Mouse (Mus musculus) heart, postnatal 10 days (tissue): ENCODE data around the gene Mamld1. TPM values are rescaled to one million over a fixed set of nuclear protein-coding genes. Genes with fewer than 3 reads are reported as not detected.
"Not testable (repeated sequence)": the region's sequence is repeated elsewhere in the genome, so short reads cannot be mapped to it uniquely, and the experiment has no call there.

Source experiments
- DNase-seq, 2 experiments: peaks; one replicate each; pipeline ENCODE4 v3.0.0; 2021
- intact Hi-C: fragments of 180-260 bp; cut with DNase I; formaldehyde crosslinking; loops from one replicate; pipeline ENCODE4 v1.15.1; 2025
- total RNA-seq, 2 experiments: library from RNA; stranded (reverse); gene quantifications; 2 replicates each; pipeline ENCODE4 v1.2.3; 2021

Mamld1 gene
- 10 to 100 TPM; 10.7 to 12.8 TPM for total RNA-seq

DNA sequence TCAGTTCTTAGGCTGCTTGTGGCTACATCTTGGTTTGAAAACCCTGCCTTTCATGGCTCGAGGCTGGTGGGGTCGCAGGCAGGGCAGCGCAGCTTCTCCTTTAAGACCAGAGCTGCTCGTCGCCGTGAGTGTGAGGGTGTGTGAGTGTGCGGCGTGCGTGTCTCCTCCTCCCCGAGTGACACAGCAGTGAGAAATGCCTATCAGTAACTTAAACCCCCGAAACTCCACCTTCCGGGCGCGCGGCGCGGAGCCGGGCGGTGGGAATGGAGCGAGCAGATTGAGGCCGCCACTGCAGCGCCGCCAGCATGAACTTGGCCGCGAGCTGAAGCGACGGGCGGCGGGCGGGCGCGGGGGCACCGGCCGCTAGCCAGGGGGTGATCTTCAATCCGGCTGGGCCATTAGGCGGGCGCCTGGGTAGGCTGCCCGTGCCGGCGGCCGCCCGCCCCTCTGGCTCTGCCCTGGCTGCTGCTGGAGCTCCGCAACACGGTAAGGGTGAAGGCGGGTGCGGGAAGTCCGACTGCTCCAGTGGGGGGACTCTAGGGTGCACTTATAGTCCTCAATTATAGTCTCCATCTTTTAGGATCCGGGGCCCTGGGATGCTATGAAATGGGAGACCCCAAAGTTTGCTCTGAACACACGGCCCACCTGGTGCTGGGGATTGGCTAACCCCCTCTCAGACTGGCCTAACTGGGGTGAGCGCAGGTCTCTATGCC is at the start of gene Mamld1:
Gene Mamld1, plus strand, starts transcription at position 393 of the 713 bp plus-strand sequence.
- DNase-seq = peak; percentile 78 to 83
- intact Hi-C loops = loop anchor here (2.0 to 5.0 kb wide), 7 partner anchors 57 to 468 kb away; no protein-coding TSS in a partner anchor

DNA sequence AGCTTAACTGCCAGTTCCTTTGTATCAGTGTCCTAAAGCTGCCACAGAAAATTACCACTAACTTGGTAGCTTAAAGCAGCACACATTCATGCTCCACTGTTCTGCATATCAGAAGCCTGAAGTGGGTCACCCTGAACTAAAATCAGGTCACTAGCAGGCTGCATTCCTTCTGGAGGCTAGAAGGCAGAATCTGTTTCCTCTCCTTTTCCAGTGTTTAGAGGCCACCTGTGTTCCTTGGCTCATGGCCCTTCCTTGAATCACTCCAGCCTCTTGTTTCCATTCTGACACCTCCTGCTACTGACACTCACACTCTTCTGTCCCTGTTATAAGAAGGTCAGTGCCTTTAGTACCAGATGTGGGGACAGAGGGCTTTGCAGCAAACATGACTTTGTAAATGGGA is 25.3 kb upstream of the Mamld1 start:
- peak in 1 of 2 experiments; percentile 17 for DNase-seq
- intact Hi-C loops = no loop called here

DNA sequence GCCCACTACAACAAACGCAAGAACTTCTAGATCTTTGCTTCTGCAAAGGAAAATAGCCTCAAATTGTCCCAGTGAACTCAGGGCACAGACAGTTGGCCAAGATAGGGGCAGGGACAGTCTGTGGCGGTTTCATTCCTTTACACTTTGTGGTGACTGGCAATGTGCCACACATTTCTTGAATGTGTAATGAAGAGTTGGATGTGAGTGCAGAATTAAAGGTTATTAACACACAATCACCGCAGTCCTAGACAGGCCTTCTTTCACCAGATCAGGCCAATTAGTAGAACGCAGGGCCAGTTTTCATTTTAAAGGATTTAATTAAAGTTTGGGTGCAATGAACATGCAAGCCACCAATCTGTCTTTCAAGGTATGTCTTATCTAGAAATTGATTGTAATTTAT is 22.0 kb upstream of the Mamld1 start:
- intact Hi-C loops = no loop called here

DNA sequence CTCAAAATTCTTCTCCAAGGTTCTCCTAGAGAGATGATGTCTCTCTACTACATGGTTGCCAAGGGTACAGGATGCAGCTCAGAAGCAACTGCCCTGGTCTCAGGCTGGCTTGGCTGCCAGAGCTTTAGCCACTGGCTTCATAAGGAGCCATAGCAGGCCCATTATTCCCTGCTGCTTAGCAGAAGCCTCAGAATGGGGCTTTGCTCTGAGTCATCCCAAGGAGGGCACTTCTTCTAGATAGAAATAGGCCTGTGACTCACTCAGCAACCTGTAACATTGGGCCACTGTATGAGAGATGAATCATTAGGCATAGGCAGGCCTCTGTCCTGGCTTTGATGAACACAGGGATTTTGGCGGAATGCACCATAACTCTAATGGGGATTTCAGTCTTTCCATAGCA is 21.1 kb upstream of the Mamld1 start:
- intact Hi-C loops, DNase-seq: not testable (repeated sequence)

More for the DNA sequence above, 22.0 kb upstream of the Mamld1 start:
- no peak for DNase-seq

DNA sequence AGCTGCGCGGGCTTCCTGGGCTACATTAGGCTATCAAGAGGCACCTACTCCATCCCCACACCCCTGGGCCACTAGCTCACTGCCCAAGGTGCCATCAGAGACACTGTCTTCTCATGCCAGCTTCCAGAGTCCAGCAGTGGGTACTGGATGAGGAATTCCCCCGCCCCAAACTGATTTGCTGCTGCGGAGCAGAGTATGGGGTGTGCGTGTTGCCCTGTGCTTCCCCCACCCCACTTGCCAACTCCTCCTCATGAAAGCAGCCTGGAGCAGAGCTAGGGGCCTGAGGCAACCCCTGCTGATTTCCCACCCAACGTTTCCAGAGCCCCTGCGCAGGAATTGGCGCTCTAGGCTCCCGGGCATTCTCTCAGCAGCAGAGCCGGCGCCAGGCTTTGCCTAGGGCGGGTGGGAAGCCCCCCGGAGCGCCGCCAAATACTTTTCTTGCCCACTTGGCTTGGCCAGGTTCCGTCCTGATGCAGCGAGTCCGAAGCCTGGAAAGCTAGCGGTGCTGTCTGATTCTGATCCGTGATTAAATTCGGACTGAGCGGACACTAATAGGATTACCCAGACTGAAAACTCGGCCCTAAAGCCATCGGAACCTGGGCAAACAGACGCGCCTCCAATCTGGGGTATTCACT is 738 bp downstream of the Mamld1 start:
- intact Hi-C loops = loop anchor here (2.0 to 5.0 kb wide), 7 partner anchors 57 to 468 kb away; no protein-coding TSS in a partner anchor
- peak; percentile 36 to 45 for DNase-seq

DNA sequence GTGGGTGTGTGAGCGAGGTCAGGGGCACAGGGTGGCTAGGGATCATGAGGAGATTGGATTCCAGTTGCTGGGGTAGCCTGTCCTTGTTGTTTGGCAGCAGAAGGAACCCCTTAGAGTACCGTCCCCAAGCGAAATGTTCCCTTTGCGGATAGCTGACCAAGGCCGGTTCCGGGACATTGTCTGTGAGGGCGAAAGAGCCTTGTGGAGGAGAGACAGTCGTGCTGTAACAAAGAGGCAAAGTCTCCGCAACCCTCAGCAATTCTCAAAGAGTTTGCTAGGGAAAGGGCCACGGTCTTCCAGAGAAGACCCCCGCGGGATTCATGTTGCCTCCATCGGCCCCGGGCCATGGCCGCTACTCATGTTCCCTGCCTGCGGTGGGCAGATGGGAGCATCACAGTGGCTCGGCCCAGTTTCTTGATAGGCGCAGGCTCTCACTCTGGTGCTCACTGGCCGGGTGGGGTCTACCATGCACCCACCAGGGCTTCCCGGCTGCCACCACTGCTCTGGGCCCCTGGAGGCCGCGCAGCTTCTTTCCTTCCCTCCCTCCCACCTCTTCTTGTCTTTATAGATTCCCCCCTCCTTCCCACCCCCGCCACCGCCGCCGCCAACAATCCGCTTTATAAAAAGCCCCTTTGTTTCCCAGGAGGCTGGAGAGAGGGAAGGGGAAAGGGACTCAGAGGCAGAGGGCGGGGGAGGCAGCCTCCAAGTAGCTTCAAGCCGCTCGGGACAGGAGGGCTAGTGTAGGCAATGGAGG is 1.5 kb downstream of the Mamld1 start:
- DNase-seq = peak; percentile 35 to 38
- intact Hi-C loops = loop anchor here (2.0 to 5.0 kb wide), 7 partner anchors 56 to 469 kb away; no protein-coding TSS in a partner anchor

DNA sequence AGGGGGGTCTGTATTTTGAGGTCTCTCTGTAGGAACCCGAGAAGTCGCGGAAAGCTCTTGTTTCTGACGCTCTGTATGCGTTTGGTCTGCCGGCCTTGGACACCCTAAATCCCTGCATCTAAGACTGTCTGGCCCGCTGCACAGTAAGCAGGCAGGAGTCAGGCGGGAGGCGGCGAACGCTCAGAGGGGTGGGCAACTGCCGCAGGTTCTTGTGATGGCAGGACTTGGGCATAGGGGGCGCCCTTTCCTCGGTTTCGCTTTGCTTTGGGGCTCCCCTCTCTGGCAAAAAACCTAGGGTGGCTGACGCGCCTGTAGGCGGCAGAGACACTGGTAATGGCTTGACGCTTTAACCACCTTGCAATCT is 2.0 kb downstream of the Mamld1 start:
- intact Hi-C loops = loop anchor here (5.0 kb wide), 6 partner anchors 55 to 470 kb away; no protein-coding TSS in a partner anchor
- peak; percentile 78 to 86 for DNase-seq

DNA sequence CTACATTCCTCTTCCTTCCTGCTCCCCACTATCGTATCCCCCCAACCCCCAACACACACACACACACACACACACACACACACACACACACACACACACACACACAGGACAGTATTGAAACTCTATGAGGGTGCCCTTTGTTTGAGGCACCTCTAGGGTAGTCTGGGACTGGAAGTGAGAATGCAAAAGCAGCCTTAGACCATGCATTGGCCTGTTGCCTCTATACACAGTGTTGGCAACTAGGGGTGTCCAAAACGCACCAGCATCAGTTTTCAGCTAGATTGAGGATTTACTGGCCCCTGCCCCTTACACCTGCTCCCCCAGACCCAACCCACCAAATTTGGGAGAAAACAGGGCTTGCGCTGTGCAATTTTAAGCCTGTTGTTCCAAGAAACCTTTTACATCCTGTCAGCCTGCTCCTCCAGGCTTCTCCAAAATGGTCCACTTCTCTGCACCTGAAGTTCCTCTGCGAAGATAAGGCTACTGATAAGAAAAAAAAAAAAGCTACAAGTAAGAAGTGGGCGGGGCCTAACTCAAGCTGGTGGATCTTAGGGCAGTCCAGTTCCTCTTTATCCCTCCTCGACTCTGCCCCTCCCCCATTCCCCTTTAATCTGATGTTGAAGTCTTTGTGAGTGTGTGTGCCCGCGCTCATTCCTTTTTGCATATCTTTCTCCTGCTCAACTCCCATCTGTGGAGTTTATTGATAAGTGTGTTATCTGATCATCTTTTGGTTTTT is 2.6 kb downstream of the Mamld1 start:
- DNase-seq = peak in 1 of 2 experiments; percentile 12
- intact Hi-C loops = loop anchor here (5.0 kb wide), 6 partner anchors 55 to 470 kb away; no protein-coding TSS in a partner anchor

DNA sequence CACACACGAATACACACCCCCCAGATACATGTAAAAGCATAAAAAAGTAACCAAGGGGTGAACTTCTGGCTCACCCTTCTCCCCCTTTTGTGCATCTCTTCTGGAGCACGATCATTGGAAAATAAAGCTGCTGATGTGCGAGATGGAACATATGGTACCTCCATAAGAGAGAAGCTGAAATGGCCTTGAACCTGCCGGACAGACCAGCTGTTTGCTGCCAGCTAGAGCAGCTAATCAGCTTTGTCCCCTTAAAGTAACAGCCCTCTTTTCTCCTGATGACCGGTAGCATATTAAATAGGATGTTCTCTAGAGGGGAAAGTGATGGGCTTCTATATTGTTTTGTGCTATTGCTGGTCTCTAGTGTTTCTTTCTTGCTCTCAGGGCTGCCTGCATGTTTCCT is 3.2 kb downstream of the Mamld1 start:
- intact Hi-C loops = loop anchor here (5.0 kb wide), 6 partner anchors 54 to 471 kb away; no protein-coding TSS in a partner anchor
- no peak for DNase-seq

DNA sequence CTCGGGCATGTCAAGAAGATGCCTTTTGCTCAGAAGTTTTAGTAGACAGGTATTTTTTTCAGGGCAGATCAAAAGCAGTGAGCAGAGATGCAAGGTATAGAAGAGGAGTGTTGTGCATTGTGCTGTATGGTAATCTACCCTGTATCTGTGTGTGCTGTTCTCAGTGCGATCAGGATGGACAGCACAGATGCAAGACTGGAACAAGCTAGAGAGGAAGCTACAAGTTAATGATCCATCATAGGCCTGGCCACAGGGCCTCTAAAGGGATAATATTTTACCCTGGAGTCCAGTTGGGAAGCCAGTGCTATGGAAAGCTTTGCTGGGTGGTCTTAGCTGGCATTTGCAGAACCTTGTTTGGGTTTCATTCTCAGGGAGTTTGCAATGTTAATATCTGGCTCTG is 6.9 kb downstream of the Mamld1 start:
- intact Hi-C loops = no loop called here
- no peak for DNase-seq

DNA sequence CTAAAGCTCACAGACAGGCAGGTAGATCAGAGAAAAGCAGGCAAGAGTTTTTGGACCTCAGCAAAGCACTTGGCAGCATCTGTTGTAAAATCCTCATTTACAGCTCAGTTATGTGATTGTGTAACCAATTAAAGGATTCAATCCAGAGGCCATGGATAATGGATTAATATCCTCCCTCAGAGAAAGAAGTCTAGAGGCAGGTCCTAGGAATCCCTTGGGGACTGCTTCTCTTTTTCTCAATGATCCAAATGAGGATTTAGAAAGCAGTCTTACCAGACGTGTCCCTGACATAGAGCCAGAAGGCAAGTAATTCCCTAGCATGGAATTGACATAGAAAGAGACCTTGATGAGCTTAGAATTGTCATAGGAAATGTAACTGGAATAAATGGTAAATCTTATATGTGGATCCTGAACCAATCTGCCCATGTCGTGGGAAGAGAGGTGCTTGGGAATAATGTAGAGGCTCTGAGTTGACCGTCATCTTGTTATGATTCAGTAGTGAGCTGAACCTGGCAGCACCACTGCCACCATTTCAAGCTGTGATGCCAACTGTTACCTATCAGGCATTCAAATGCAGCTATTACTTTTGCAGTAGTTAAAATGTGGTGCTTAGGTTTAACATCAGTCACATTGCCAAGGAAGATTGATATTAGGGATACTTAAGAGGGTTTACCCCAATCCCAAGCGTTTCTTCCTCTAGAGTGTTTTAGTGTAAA is 35.2 kb downstream of the Mamld1 start:
- DNase-seq = no peak
- intact Hi-C loops = no loop called here

DNA sequence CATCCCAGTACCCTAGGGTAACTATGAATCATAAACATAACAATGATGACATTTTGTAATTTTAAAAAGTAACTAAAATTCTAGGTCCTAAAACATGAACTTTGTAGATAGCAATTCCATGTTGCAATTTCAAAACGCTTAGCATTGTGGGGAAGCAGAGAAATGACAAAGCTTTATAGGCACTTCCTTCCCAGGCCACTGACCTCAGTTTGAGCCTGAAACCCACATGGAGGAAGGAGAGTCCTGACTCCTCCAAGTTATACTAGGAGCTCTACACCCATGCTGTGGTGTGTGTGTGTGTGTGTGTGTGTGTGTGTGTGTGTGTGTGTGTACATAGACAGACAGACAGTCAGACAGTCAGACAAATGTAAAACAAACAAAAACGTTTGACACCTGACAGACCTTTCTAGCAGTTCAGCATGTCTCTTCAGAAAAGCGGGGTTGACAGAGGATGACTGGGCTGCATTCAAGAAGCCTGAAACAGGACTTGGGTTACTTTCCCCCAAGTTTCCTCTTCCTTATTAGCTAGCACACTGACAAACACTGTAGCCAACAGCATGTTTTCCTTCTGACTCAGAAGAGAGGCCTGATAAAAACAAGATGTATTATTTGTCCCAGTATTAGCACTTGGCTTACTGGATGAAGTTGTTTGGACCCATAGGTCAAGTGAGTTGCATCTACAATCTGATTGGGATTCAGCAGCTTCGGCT is 37.5 kb downstream of the Mamld1 start:
- intact Hi-C loops = no loop called here

DNA sequence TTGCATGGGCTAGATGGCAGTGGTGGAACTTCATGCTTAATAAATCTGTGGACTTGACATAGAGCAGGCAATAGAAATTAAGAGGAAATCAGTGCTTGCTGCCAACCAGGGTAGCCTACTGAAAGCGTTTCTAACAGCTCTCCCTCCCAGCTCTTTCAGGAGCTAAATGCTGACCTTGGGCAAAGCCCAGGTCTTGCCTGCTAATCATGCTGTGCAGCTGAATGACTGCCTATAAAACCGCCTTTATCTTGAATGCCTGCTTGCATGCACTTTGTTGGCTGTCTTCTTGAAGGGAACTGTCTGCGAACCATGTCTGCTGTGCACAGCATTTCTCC is 38.0 kb downstream of the Mamld1 start:
- intact Hi-C loops = no loop called here
- peak in 1 of 2 experiments; percentile 20 for DNase-seq

More for the DNA sequence above, 37.5 kb downstream of the Mamld1 start:
- DNase-seq = peak in 1 of 2 experiments; percentile 7

DNA sequence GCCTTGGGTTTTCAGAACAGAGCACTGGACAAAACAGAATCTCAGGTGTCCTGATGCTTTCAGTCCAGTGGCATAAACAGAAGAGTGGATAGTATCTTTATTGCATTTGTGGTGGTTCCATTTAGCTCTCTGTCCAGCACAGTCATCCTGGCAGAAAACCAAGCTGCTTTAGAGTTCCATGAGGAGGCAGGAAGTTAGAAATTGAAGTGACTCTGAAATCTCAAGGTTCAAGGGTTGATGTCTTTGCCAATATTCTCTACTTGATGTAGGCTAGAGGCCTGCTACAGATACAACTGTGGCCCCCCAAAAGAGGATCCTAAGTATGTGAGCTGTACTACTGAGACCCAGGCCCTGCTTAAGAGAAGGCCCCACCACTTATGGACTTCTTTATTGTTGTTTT is 55.8 kb downstream of the Mamld1 start:
- DNase-seq = peak; percentile 39 to 45
- intact Hi-C loops = loop anchor here (5.0 kb wide), 1 partner anchor 54 kb away; the partner anchor contains the start of gene Mamld1

DNA sequence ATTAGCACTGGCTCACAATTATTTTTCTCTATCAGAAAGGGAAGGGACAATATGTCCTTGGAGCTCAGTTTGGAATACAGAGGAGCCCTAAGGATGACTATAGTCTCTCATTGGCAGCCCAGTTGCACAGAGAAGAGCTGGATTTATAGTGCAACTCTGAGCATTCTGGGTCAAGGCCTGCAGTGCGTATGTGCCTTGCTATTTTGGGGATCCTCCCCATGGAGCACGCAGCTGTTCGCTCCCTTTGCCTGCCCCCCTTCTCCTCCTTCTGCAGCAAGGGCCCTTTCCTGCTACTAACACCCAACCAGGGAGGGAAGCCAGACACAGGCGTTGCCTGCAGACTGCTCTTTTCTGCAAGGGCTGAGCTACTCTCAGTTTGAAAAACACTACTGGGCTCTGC is 56.3 kb downstream of the Mamld1 start:
- DNase-seq = peak; percentile 54 to 66
- intact Hi-C loops = loop anchor here (5.0 kb wide), 1 partner anchor 54 kb away; the partner anchor contains the start of gene Mamld1

DNA sequence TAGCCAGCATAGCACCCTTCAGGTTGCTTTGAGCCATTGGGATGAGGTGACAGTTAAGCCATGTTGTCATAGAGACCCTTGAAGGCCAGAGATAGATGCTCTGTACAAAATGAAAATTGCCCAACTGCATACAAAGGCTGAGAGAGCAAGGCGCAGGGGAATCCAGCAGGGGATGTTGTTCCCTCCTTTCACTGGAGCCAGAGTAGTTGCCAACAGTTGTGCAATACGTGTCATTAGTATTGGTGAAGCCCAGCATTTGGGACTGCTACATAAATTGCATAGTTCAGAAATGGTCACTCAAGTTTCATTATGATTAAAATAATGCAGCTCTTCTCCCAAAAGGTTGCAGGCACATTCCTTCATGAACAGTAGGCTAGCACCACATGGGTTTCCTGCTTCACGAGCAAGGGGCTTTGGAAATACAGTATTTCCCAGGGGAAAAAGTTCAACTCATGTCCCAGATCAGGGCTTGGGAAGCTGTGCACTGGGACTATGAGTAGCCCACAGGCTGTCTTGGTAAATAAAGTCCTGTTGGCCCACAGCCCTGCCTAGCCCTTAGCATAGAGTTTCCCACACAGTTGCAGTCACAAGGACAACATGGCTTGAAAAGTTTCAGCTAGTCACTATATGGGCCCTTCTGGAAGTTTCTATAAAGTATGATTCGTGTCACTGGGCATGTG is 58.1 kb downstream of the Mamld1 start:
- DNase-seq = no peak
- intact Hi-C loops = loop anchor here (5.0 kb wide), 1 partner anchor 56 kb away; the partner anchor contains the start of gene Mamld1

DNA sequence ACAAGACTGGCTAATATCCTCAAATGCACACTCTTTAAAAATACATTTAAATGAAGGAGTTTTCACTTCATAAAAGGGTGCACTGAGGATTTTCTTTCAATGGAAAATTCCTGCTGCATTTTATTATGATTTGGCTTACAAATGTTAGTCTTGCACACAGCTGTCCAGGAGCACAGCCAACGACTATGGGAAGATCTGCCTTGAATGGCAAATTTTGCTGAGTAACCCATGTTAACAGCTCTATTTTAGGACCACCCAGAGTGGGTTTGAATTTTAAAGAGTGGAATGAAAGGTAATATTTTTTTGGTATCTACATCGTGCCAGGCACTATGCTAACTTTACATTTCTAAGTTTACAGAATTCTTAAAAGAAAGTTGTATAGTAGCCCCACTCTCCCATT is 60.3 kb downstream of the Mamld1 start:
- intact Hi-C loops = no loop called here
- DNase-seq = no peak
